Mouse (Mus musculus) right cerebral cortex, adult 18-20 months (tissue): ENCODE results near the gene Cfap73.
A peak's percentile ranks its signal among the peaks of the same experiment; 100 is the strongest.

Source experiments
- DNase-seq: peaks from one replicate; pipeline ENCODE4 v3.0.0; 2022; ENCODE audit warnings: mixed read lengths

Gene Cfap73

GRCm38 (mm10) chr5:120634131-120634530 lies at the start of gene Cfap73:
TSS of gene Cfap73 (minus strand) at chr5:120634235.
- no peak for DNase-seq

GRCm38 (mm10) chr5:120682982-120683771 lies 49.1 kb upstream of the Cfap73 start:
- no peak for DNase-seq

- peak; percentile 25 for DNase-seq
These were observed 46.9 kb upstream of the Cfap73 start for GRCm38 (mm10) chr5:120680918-120681317.

- peak; percentile 96 for DNase-seq
These were observed 45.9 kb upstream of the Cfap73 start for GRCm38 (mm10) chr5:120679676-120680555.

GRCm38 (mm10) chr5:120677516-120677915 lies 43.5 kb upstream of the Cfap73 start:
- DNase-seq = no peak

GRCm38 (mm10) chr5:120674229-120675145 lies 40.5 kb upstream of the Cfap73 start:
- no peak for DNase-seq

GRCm38 (mm10) chr5:120673626-120674025 lies 39.6 kb upstream of the Cfap73 start:
- DNase-seq = peak; percentile 66

- DNase-seq = no peak
These were observed 37.8 kb upstream of the Cfap73 start for GRCm38 (mm10) chr5:120671865-120672264.

GRCm38 (mm10) chr5:120670132-120670531 lies 36.1 kb upstream of the Cfap73 start:
- DNase-seq = no peak

- DNase-seq = no peak
These were observed 34.7 kb upstream of the Cfap73 start for GRCm38 (mm10) chr5:120668761-120669160.

- DNase-seq = no peak
These were observed 30.9 kb upstream of the Cfap73 start for GRCm38 (mm10) chr5:120664888-120665287.

- no peak for DNase-seq
These were observed 26.8 kb upstream of the Cfap73 start for GRCm38 (mm10) chr5:120660816-120661215.

- DNase-seq = peak; percentile 83
These were observed 22.3 kb upstream of the Cfap73 start for GRCm38 (mm10) chr5:120656281-120656751.

- DNase-seq = no peak
These were observed 19.8 kb upstream of the Cfap73 start for GRCm38 (mm10) chr5:120653873-120654272.

- DNase-seq = peak; percentile 48
These were observed 19.1 kb upstream of the Cfap73 start for GRCm38 (mm10) chr5:120652915-120653701.

GRCm38 (mm10) chr5:120651230-120651629 lies 17.2 kb upstream of the Cfap73 start:
- DNase-seq = no peak

- DNase-seq = no peak
These were observed 15.9 kb upstream of the Cfap73 start for GRCm38 (mm10) chr5:120649938-120650337.

GRCm38 (mm10) chr5:120649374-120649933 lies 15.4 kb upstream of the Cfap73 start:
- DNase-seq = no peak

GRCm38 (mm10) chr5:120648569-120649373 lies 14.7 kb upstream of the Cfap73 start, which contains the start of gene Rasal1:
TSS of gene Rasal1 (plus strand) at chr5:120648812.
- DNase-seq = peak; percentile 82

GRCm38 (mm10) chr5:120647814-120648491 lies 13.9 kb upstream of the Cfap73 start:
- DNase-seq = peak; percentile 54
